Mouse (Mus musculus) cortical plate, adult 2 months (tissue): ENCODE data around the gene Cfap157.

Experiments
- CTCF ChIP-seq: fragments of 200-500 bp; IDR thresholded peaks from 2 replicates; pipeline ENCODE4 v1.5.1; 2011; ENCODE audit warnings: mild to moderate bottlenecking, control low read depth, low read length; ENCODE audit not compliant: insufficient read depth; ENCODE audit errors: extremely low read depth
- POLR2A ChIP-seq: fragments of 200-500 bp; IDR thresholded peaks from 2 replicates; pipeline ENCODE4 v1.6.1; 2011; ENCODE audit warnings: mild to moderate bottlenecking, low read length, control low read depth; ENCODE audit not compliant: insufficient read depth; ENCODE audit errors: extremely low read depth

DNA sequence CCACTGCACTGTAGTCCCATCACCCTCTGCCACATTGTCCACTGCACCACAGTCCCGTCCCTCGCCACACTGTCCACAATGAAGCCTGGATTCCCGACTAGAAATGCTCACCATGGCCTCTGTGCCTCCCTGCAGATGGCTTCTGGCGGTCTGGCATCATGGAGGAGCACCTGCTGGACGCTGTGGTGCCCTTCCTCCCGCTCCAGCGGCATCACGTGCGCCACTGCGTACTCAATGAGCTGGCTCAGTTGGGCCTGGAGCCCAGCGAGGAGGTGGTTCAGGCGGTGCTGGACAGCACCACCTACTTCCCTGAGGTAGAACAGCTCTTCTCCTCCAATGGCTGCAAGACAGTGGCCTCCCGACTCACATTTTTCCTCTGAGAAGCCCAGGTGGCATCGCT lies 22.9 kb downstream of the Cfap157 start:
- TF ChIP-seq CTCF (no peak), POLR2A (no peak)
